Mouse (Mus musculus): ENCODE measurements around the gene Lsmem1.
A peak's percentile ranks its signal among the peaks of the same experiment; 100 is the strongest.

Gene Lsmem1

GRCm38 (mm10) chr12:40199302-40199701 lies at the start of gene Lsmem1:
Lsmem1 (minus strand) TSS chr12:40199490.
- DNase-seq (ENCODE audit: low read depth, low spot score), result no peak

DNA sequence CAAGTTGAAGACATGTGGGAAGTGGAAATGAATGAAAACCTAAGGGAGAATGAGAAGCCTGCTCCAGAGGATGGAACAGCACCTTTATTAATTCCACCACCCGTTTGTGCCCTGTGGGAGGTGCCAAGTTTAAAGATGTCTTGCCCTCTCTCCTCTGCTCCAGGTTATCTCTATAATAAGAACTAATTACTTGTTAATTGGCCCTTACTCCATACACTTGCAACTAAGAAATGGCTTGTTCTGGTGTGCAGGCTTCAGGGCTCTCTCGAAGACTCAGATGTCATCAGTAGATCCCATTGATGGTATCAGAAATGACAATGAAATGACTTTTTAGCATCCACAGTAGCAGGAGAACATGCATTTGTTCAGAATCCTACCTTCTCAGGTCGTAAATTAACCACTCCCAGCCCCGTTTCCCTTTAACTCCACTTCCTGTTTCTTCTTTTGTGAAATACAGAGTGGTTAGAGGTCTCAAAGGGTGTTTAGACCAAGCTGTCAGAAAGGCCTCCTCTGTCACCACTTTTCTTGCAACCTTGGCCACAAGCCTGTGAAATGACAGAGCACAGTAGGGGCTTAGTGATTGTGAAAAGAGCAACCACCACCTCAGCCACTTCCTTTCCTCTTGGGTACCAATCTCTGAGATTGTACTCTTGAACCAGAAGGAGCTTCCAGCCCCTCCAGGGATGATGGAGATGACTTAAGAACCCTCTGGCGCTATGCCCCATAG lies 49.3 kb upstream of the Lsmem1 start, which contains the start of gene Ifrd1:
Gene Ifrd1, minus strand, starts transcription at position 51 of the 727 bp plus-strand sequence.
- no peak for DNase-seq (ENCODE audit: low read depth, low spot score)

DNA sequence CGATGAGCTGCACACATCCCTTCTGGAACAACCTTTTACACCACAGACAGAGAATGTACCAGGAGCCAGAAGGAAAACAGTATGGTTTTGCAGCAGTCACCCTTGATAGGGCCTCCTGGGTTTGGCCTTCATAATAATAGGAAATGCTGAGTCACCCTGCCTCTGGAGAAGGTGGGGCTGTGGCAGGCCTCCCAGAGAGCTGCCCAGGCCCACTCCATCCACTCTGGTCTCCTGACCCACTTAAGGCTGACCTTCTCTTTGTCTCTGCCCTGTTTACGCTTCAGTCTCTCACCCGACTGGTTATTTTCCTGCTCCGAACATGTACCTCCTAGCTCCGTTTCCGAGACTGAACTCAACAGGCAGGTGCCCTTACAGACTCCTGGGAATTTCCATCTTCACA lies 48.7 kb upstream of the Lsmem1 start:
- DNase-seq (ENCODE audit: low read depth, low spot score), result no peak

DNA sequence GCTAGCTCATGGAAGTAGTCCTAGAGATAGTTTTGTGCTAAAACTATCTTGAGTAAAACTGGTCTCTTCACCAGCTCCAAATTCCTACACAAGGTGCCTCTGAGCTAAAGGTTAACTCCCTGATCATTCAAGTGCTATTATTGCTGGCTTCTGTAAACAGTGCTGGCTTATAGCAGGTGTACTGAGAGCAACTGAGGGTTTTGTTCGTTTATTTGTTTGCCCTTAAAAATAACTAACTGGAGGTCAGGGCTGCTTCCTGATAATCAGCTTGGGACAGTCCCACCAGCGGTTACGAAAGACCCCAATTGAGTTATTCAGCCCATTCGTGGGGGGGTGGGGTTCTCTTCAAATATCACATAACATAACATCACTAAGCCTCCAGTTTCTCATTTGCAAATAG lies 48.1 kb upstream of the Lsmem1 start:
- DNase-seq (ENCODE audit: low read depth, low spot score), result no peak

GRCm38 (mm10) chr12:40245434-40245970 lies 46.2 kb upstream of the Lsmem1 start:
- no peak for DNase-seq (ENCODE audit: low read depth, low spot score)

DNA sequence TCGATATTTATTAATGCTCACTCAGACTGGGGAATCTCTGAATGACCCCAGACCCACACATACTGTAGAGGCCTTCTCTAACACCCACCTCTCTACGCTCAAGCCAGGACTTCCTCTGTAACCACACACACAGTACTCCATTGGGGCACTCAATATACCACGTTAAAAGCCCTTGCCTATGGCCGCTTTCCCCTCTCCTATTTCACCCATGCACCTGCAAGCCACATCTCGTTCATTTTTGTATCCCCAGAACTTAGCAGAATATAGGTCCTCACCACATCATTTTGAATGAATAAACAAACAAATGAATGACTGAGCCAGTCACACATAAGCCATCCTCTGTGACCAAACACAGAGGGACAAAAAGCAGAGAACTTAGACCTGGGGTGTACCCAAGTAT lies 45.6 kb upstream of the Lsmem1 start:
- DNase-seq (ENCODE audit: low read depth, low spot score), result no peak

DNA sequence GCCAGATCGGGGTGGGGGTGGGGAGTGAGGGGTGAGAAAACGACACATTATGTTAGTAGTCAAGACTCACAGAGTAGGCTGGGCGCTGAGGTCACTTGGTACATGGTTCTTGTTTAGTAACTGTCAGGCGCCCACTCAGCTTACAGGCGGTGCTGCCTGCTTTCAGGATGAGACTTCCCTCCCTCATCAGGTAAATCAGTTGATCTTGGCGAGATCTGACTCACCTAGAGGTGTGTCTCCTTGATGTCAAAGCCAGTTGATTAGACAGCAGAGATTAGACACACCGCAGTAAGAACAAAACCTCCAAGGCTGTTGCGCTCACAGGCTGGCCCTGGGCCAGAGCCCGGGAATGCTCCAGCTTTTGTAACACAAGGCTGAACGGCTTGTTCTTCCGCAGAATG lies 44.5 kb upstream of the Lsmem1 start:
- DNase-seq (ENCODE audit: low read depth, low spot score), result no peak

GRCm38 (mm10) chr12:40243241-40243640 lies 44.0 kb upstream of the Lsmem1 start:
- no peak for DNase-seq (ENCODE audit: low read depth, low spot score)

DNA sequence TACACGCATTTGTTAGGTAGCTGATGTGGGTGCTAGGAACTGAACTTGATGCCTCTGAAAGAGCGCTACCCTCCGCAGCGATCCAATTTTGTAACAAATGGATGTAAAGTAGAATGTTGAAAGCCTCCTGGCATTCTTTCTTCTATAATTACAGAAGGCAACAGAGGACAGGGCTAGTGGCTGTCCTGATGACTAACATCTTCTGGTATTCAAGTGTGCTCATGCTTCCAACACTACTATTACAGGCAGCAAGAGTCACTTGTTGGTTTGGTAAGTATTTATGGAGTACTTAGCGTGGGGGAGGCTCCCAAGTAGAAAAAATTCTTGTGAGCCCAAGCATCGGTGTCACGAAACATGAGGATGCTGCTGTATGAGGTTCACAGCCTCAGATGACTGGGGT lies 39.9 kb upstream of the Lsmem1 start:
- DNase-seq (ENCODE audit: low read depth, low spot score), result no peak

GRCm38 (mm10) chr12:40232231-40232630 lies 32.9 kb upstream of the Lsmem1 start:
- DNase-seq (ENCODE audit: low read depth, low spot score), result no peak

DNA sequence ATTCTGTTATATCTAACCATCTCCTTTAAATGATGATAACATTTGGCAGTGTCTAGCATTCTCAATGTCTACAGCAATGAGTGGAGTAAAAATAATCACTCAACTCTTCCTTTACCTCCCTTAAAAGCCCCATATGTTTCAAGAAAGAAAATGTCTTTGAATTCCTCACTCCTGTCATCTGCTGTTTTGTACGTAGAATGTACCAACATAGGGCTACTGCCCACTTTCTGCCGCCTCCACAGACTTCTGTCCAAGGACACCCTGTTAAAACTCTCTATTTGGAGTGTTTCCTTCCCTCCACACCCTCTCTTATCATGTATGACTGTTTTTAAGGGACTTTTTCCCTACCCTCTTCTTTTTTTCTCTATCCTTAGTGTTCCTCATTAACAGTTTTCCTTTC lies 32.3 kb upstream of the Lsmem1 start:
- DNase-seq (ENCODE audit: low read depth, low spot score), result no peak

GRCm38 (mm10) chr12:40224171-40224880 lies 25.0 kb upstream of the Lsmem1 start:
- DNase-seq (ENCODE audit: low read depth, low spot score), result no peak

- DNase-seq (ENCODE audit: low read depth, low spot score), result no peak
Measured at GRCm38 (mm10) chr12:40223676-40224075, 24.4 kb upstream of the Lsmem1 start.

DNA sequence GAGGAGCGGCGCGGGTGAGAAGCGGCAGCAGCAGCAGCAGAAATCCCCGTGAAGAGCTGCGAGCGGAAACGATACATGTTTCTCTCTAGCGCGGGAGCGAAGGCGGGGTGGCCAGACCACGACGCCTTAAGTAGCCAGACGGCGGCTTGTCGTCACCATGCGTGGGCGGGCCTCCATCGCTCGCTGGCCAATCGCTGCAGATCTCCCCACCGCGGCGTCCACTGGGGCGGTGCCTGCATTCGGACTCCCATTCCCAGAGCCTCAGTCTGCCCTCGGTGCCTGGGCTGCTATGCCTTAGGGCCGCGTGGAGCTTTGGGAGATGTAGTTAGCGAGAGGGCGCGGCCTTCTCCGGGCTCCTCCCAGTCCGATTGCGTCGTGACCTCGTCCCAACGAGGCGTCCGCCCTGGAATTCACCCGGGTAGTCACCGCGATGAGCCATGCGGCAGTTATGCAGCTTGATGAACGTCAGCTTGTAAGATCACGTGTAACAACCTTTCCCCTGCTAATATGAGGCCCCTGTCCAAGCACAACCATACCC lies 23.9 kb upstream of the Lsmem1 start:
- DNase-seq (ENCODE audit: low read depth, low spot score), result peak; percentile 98

GRCm38 (mm10) chr12:40222251-40223081 lies 23.2 kb upstream of the Lsmem1 start:
- peak; percentile 95 for DNase-seq (ENCODE audit: low read depth, low spot score)

- DNase-seq (ENCODE audit: low read depth, low spot score), result no peak
Measured at GRCm38 (mm10) chr12:40221611-40222010, 22.3 kb upstream of the Lsmem1 start.

GRCm38 (mm10) chr12:40220896-40221295 lies 21.6 kb upstream of the Lsmem1 start:
- DNase-seq (ENCODE audit: low read depth, low spot score), result no peak

DNA sequence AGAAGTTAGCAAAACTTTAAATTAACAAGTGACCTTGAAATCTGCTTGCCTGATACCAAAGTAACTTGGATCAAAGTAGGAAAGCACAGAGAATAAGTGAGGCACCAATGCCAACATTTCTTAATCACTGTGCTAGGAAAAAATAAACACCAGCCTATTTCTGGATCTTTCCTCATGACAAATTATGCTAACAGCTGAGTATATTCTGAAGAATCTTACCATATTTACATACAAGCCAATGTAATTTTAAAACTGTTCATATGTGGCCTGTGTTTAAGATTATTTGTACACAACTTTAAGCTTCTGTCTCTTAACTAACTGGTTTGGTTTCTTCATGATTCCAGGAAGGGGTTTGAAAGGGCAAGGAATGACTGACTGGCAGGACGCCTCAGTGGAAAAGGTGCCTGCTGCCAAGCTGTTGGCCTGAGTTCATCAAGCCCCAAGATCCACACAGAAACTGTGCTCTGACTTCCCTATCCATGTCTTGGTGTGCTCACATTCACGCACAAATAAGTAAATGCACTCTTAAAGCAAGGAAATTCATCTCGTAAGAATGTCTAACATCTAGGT lies 20.8 kb upstream of the Lsmem1 start:
- DNase-seq (ENCODE audit: low read depth, low spot score), result no peak

DNA sequence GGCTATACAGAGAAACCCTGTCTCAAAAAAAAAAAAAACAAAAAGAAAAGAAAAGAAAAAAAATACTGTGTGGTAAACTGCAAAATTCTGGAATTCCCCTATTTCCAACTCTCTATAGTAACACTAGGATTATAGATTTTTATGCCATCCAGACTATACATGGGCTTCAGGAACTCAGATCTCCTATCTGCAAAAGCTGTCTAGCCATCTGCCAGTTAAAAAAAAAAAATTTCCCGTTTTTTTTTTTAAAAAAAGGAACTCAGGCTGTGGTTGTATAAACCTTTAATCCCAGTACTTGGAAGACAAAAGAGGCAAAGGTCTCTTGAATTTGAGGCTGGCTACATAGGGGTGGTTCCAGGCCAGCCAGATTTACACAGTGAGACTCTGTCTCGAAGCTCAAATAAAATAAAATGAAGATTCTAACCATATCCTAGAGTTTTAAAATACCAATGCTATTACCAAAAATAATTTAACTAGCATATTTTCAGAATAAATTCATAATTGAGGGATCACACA lies 19.2 kb upstream of the Lsmem1 start:
- DNase-seq (ENCODE audit: low read depth, low spot score), result no peak

GRCm38 (mm10) chr12:40217776-40218175 lies 18.5 kb upstream of the Lsmem1 start:
- DNase-seq (ENCODE audit: low read depth, low spot score), result no peak
